Mouse (Mus musculus): ENCODE data around the gene Casc4. TPM values are rescaled to one million over a fixed set of nuclear protein-coding genes. Genes with fewer than 3 reads are reported as not detected.
A peak's percentile ranks its signal among the peaks of the same experiment; 100 is the strongest.

Gene Casc4
- 94.5 and 95.8 TPM in 2 replicates for total RNA-seq (2012; rRNA removed)

DNA sequence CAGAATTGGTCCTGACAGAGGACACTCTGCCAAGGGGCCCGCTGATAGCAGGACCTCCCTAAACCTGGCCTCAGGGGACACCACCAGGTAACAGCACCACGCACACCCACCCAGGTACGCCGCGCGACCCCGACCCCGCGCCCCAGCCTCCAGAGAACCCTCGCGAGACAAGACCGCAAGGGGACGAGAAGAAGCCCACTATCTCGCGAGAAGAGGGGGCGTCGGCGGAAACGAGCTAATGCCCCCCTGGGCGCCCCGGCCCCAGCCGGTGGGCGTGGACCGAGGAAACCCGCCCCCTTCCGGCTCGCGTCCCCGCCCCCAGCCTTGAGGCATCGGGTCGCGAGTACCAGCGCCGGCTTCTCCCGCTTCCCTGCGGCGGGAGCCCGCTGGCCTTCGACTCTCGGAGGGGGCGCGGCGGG lies at the start of gene Casc4:
Gene Casc4 (plus strand): TSS at position 339 of the 419 bp plus-strand sequence.
- peak within 1 kb of the TSS; percentile 9; the same call in 1 of the 2 replicates for H3K27ac ChIP-seq (ENCODE audit: insufficient read depth, low read depth, low read length, poor library complexity, severe bottlenecking)
- peak within 1 kb of the TSS; percentile 94 for H3K9ac ChIP-seq (ENCODE audit: insufficient read depth, low read depth, low read length, poor library complexity, severe bottlenecking)
- peak within 1 kb of the TSS; percentile 86 to 95 for H3K4me3 ChIP-seq (ENCODE audit: insufficient read depth in 1 of 2, low read depth in 1 of 2, low read length in 2 of 2, poor library complexity in 1 of 2, severe bottlenecking in 1 of 2)
- DNase-seq (ENCODE audit: low read depth, low spot score), result peak; percentile 95
- TF ChIP-seq MAFK (IDR thresholded peaks at IDR 0.05; ENCODE audit: insufficient read depth, low read depth, low read length), result no peak
- peak; percentile 98 for TF ChIP-seq CHD2 (IDR thresholded peaks at IDR 0.05; ENCODE audit: low read depth, low read length)
- no peaks in the 10 kb centered on the region for H3K9me3 ChIP-seq (ENCODE audit: control insufficient read depth, insufficient read depth, low read depth, low read length)
- in situ Hi-C loops (cut with MboI; ENCODE audit: low sequenced_read_pairs in 2 of 2, unreplicated experiment in 2 of 2), result no loop called here
- peaks cover 0 to 2% of the 10 kb centered on the region in 2 experiments; a peak in 1 of 4 replicates for H3K4me1 ChIP-seq (ENCODE audit: control insufficient read depth in 2 of 2, insufficient read depth in 2 of 2, low read length in 2 of 2, poor library complexity in 1 of 2)
- H3K36me3 ChIP-seq (ENCODE audit: control insufficient read depth, insufficient read depth, low read length, poor library complexity, severe bottlenecking), result no peaks in the 10 kb centered on the region

DNA sequence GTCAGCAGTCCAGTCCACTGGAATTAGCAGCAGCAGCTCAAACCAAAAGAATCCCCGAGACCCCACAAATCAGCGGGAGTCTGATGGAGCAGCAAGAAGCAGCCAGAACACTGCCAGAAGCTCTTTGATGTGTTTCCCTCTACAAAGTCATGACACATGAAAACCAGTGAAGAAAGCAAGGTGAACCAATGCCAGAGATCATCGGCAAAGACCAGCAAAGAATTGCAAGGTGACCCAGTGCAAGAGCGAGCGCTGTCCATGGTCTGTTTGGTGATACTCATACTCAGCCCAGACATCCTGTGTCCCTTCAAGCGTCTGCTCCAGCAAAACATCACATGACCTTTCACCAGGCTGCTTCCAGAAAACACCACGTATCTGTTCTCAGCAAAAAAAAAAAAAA lies 45.0 kb upstream of the Casc4 start:
- in situ Hi-C loops (cut with MboI; ENCODE audit: low sequenced_read_pairs in 2 of 2, unreplicated experiment in 2 of 2), result loop anchor here in 1 of 2 experiments (25.0 kb wide), 1 partner anchor 259 kb away; no protein-coding TSS in a partner anchor
- Histone ChIP-seq H3K4me1 (ENCODE audit: control insufficient read depth in 2 of 2, insufficient read depth in 2 of 2, low read length in 2 of 2, poor library complexity in 1 of 2) (no peaks in the 10 kb centered on the region), H3K36me3 (ENCODE audit: control insufficient read depth, insufficient read depth, low read length, poor library complexity, severe bottlenecking) (no peaks in the 10 kb centered on the region), H3K9me3 (ENCODE audit: control insufficient read depth, insufficient read depth, low read depth, low read length) (no peaks in the 10 kb centered on the region), H3K27ac (ENCODE audit: insufficient read depth, low read depth, low read length, poor library complexity, severe bottlenecking) (no peak overlapping the region), H3K9ac (ENCODE audit: insufficient read depth, low read depth, low read length, poor library complexity, severe bottlenecking) (no peak overlapping the region), H3K4me3 (ENCODE audit: insufficient read depth in 1 of 2, low read depth in 1 of 2, low read length in 2 of 2, poor library complexity in 1 of 2, severe bottlenecking in 1 of 2) (no peak overlapping the region)
- no peak for TF ChIP-seq HCFC1 (IDR thresholded peaks at IDR 0.05; ENCODE audit: borderline replicate concordance, insufficient read depth, low read length)
- DNase-seq (ENCODE audit: low read depth, low spot score), result no peak

DNA sequence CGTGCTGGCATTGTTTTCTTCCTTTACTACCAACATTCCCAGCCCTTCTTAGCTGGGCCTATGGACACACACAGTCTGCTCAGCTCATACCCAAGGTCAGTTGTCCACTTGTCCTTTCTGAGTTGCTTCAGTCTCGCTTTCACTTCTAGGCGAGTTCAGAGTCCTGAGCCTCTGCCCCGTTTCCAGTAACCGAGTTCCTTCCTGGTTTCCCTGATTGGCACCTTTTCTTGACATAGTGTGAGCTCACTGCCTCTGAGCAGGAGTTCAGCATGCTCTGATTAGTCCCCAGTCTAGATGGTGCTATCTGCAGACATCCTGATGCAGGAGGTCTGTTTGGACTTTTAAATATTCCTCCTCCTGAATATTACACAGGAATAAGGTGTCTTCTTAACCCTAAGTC lies 42.1 kb upstream of the Casc4 start:
- Histone ChIP-seq H3K27ac (ENCODE audit: insufficient read depth, low read depth, low read length, poor library complexity, severe bottlenecking) (no peak overlapping the region), H3K4me1 (ENCODE audit: control insufficient read depth in 2 of 2, insufficient read depth in 2 of 2, low read length in 2 of 2, poor library complexity in 1 of 2) (peaks cover 0 to 2% of the 10 kb centered on the region in 2 experiments; a peak in 1 of 4 replicates), H3K9me3 (ENCODE audit: control insufficient read depth, insufficient read depth, low read depth, low read length) (no peaks in the 10 kb centered on the region), H3K4me3 (ENCODE audit: insufficient read depth in 1 of 2, low read depth in 1 of 2, low read length in 2 of 2, poor library complexity in 1 of 2, severe bottlenecking in 1 of 2) (no peak overlapping the region), H3K9ac (ENCODE audit: insufficient read depth, low read depth, low read length, poor library complexity, severe bottlenecking) (no peak overlapping the region), H3K36me3 (ENCODE audit: control insufficient read depth, insufficient read depth, low read length, poor library complexity, severe bottlenecking) (no peaks in the 10 kb centered on the region)
- TF ChIP-seq HCFC1 (IDR thresholded peaks at IDR 0.05; ENCODE audit: borderline replicate concordance, insufficient read depth, low read length), result no peak
- TF ChIP-seq ZC3H11A (IDR thresholded peaks at IDR 0.05; ENCODE audit: borderline replicate concordance, low read depth, low read length), result no peak
- no peak for TF ChIP-seq ZNF384 (IDR thresholded peaks at IDR 0.05; ENCODE audit: low read depth, low read length)
- no peak for DNase-seq (ENCODE audit: low read depth, low spot score)
- in situ Hi-C loops (cut with MboI; ENCODE audit: low sequenced_read_pairs in 2 of 2, unreplicated experiment in 2 of 2), result loop anchor here in 1 of 2 experiments (25.0 kb wide), 1 partner anchor 262 kb away; no protein-coding TSS in a partner anchor

DNA sequence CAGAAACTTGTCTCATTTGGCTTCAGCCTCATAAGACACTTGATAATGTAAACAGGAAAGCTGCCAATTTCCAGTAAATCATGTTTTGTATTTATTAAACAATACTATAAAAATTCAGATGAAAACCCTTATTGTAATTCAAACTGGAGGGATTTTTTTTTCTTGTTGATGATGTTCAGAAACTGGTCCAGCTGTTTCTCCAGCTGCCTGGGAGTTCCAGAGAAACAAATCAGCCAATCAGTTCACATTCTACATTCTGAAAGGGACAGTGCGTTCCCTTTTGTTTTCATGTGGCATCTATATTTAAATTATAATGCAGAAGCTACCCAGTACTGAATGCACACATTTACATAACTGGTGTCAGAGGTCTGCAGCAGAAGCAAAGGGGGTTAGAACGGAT lies 40.6 kb upstream of the Casc4 start:
- in situ Hi-C loops (cut with MboI; ENCODE audit: low sequenced_read_pairs in 2 of 2, unreplicated experiment in 2 of 2), result no loop called here
- Histone ChIP-seq H3K36me3 (ENCODE audit: control insufficient read depth, insufficient read depth, low read length, poor library complexity, severe bottlenecking) (no peaks in the 10 kb centered on the region), H3K27ac (ENCODE audit: insufficient read depth, low read depth, low read length, poor library complexity, severe bottlenecking) (no peak overlapping the region), H3K9me3 (ENCODE audit: control insufficient read depth, insufficient read depth, low read depth, low read length) (no peaks in the 10 kb centered on the region), H3K4me1 (ENCODE audit: control insufficient read depth in 2 of 2, insufficient read depth in 2 of 2, low read length in 2 of 2, poor library complexity in 1 of 2) (peaks cover 0 to 2% of the 10 kb centered on the region in 2 experiments; a peak in 1 of 4 replicates), H3K9ac (ENCODE audit: insufficient read depth, low read depth, low read length, poor library complexity, severe bottlenecking) (no peak overlapping the region), H3K4me3 (ENCODE audit: insufficient read depth in 1 of 2, low read depth in 1 of 2, low read length in 2 of 2, poor library complexity in 1 of 2, severe bottlenecking in 1 of 2) (no peak overlapping the region)
- no peak for DNase-seq (ENCODE audit: low read depth, low spot score)
- TF ChIP-seq ZNF384 (IDR thresholded peaks at IDR 0.05; ENCODE audit: low read depth, low read length), result 0 out of 2 replicates have a peak, but pooled peaks have one; percentile 11
- TF ChIP-seq CHD2 (IDR thresholded peaks at IDR 0.05; ENCODE audit: low read depth, low read length), result no peak

DNA sequence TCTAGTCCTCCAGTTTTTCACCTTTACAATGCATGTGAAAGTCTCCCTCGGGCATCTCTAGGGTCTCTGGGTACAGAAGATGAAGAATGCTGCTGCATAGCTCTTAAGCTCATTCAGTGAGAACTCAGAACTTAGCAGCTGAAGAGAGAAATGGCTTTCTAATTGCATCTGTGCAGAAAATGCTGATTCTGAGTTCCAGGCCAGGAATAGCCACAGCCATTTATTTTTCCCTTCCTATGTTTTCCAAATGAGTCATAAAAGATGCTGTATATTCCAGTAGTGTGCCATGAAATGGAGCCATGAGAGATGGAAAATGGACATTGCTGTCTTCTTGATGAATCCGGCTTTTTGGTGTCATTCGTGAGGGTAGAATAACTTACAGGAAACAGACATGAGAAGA lies 38.4 kb upstream of the Casc4 start:
- no peaks in the 10 kb centered on the region for H3K9me3 ChIP-seq (ENCODE audit: control insufficient read depth, insufficient read depth, low read depth, low read length)
- H3K27ac ChIP-seq (ENCODE audit: insufficient read depth, low read depth, low read length, poor library complexity, severe bottlenecking), result no peak overlapping the region
- peaks cover 0 to 2% of the 10 kb centered on the region in 2 experiments; a peak in 1 of 4 replicates for H3K4me1 ChIP-seq (ENCODE audit: control insufficient read depth in 2 of 2, insufficient read depth in 2 of 2, low read length in 2 of 2, poor library complexity in 1 of 2)
- no peak for DNase-seq (ENCODE audit: low read depth, low spot score)
- H3K4me3 ChIP-seq (ENCODE audit: insufficient read depth in 1 of 2, low read depth in 1 of 2, low read length in 2 of 2, poor library complexity in 1 of 2, severe bottlenecking in 1 of 2), result no peak overlapping the region
- H3K36me3 ChIP-seq (ENCODE audit: control insufficient read depth, insufficient read depth, low read length, poor library complexity, severe bottlenecking), result no peaks in the 10 kb centered on the region
- no peak overlapping the region for H3K9ac ChIP-seq (ENCODE audit: insufficient read depth, low read depth, low read length, poor library complexity, severe bottlenecking)
- TF ChIP-seq ZC3H11A (IDR thresholded peaks at IDR 0.05; ENCODE audit: borderline replicate concordance, low read depth, low read length), result no peak
- in situ Hi-C loops (cut with MboI; ENCODE audit: low sequenced_read_pairs in 2 of 2, unreplicated experiment in 2 of 2), result no loop called here

Measured in ES-E14 (cell line).